Mouse (Mus musculus) gastrocnemius, postnatal 10 days (tissue): ENCODE measurements around the gene Muc16. TPM values are rescaled to one million over a fixed set of nuclear protein-coding genes. Genes with fewer than 3 reads are reported as not detected.

Experiments used
- DNase-seq: peaks from one replicate; pipeline ENCODE4 v3.0.0; 2021; ENCODE audit warnings: mixed read lengths
- long read RNA-seq, 2 experiments: library from polyadenylated mRNA; stranded (forward); transcript quantifications; one replicate each; pipeline ENCODE4 v2.0.0; 2021
- microRNA-seq, 2 experiments: library from miRNA; unstranded; fragments of <30 nt; microRNA quantifications; one replicate each; pipeline ENCODE4 v1.2.0; 2021
- total RNA-seq, 2 experiments: library from RNA; stranded (reverse); gene quantifications; 2 replicates each; pipeline ENCODE4 v1.2.3; 2021

The Muc16 gene
- under 1 TPM; 0.02 to 0.16 TPM for total RNA-seq
- long read RNA-seq, experiment 1, result 0 reads
- long read RNA-seq, experiment 2, result 0 reads

GRCm38 (mm10) chr9:18674480-18675154, at the start of gene Muc16:
Muc16 (minus strand) TSS chr9:18674530.
- no peak for DNase-seq

DNA sequence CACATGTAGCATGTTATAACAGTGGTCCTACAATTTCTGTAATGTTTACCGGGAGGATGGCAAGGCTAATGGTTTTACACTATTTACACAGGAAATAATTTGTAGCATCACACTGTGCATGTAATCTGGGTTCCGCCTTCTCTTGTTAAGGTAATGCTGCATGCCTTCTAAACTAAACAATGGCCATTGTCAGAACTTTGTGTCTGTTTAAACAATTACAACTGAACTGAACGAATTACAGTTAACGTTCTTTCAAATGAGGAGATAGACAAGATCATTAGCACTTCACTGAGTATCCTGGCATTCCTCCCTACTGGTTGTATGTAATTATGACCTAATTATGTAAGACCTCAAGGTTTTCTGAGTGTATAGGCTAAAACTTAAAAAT, 48.4 kb upstream of the Muc16 start:
- no peak for DNase-seq

GRCm38 (mm10) chr9:18721931-18722711, 47.8 kb upstream of the Muc16 start:
- DNase-seq, result no peak

GRCm38 (mm10) chr9:18721011-18721410, 46.7 kb upstream of the Muc16 start:
- no peak for DNase-seq

DNA sequence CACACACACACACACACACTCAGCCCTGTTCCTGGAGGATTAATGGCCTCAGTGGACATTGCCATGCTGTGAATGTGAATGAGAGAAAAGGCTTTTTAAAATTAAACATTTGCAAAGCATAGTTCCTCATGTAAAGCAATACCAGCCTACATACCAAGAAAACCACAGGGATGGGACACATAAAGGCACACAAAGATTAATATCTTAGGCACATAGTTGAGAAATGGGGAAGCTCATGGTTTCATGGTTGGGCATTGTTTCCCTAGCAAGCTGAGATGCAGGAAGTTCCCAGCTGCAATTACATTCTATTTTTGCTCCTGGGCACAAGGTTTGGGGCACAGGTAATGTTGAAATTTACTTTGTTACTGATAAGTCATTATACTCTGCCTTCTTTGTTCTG, 31.3 kb upstream of the Muc16 start:
- no peak for DNase-seq

GRCm38 (mm10) chr9:18598366-18598765, 76.0 kb downstream of the Muc16 start:
- no peak for DNase-seq

DNA sequence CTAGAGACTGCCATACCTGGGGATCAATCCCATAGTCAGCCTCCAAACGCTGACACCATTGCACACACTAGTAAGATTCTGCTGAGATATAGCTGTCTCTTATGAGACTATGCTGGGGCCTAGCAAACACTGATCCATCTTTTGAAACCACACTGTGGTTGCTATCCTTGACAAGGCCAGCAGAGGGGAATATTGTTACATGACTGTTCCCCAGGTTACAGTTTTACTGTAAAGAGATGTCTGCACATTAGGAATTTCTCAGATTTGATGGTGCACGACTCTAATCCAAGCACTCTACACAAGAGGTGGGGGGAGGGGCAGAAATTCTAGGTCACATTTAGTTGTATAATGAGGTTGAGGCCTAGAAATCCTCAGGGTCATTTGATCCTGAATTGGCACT, 166.2 kb downstream of the Muc16 start:
- DNase-seq, result no peak

DNA sequence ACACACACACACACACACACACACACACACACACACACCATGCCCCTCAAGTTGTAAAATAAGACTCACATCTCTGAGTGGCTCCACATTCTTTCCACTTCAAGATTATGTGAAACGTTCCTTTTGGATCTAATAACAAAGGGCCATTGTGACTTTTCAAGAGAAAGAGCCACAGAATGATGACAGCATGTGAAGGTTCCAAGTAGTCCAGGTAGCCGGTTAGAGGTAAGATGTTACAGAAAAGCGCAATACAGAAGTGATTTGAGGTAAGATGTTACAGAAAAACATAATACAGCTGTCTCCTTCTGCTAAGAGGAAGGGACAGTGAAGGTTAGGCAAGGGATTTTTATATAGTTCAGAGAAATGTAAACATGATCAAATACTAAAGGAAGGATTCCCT, 196.2 kb downstream of the Muc16 start, which contains the start of the genes Zfp558 and Mbd3l1:
TSS of gene Zfp558 (minus strand) at position 101 of the 400 bp plus-strand sequence.
TSS of gene Mbd3l1 (plus strand) at position 192 of the 400 bp plus-strand sequence.
- no peak for DNase-seq

DNA sequence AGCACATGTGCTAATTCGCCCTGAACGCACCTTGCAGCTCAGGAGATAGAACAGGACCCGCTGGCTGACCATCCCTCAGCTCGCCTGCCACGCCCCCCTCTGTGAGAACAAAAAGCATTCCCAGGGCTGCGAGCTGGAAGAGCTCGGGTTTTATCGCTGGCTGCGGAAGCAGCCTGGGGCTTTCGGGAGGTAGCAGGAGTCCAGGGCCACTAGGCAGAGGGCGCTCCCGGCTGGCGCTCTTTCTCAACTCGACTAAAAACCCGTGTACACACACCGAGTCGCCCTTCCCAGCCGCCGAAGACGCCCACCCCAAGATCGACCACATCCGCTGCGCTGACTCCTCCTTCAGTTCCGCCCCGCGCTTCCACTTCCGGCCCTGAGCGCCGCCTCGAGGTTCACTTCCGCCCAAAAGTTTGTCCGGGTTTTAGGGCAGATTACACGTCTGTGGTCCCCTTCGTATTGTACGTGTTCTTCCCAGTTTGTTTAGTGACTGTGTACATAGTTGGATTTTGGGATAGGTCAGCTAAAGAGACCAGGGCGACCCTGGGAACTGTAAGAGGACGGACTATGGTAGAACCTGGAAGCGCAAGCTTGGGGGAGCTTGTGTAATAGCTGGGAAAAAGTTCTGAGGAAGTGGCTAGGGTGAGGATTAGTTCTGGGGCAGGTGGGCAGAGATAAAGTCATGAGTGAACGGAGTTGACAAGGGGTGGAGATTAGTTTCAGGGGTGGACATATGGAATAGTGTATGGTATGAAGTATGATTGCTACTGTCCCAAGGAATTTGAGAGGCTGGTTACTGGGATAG, 200.8 kb downstream of the Muc16 start:
- DNase-seq, result peak; percentile 65

GRCm38 (mm10) chr9:18468005-18468404, 206.3 kb downstream of the Muc16 start:
- DNase-seq, result no peak

- DNase-seq, result no peak
These were observed 207.0 kb downstream of the Muc16 start for GRCm38 (mm10) chr9:18467350-18467749.

DNA sequence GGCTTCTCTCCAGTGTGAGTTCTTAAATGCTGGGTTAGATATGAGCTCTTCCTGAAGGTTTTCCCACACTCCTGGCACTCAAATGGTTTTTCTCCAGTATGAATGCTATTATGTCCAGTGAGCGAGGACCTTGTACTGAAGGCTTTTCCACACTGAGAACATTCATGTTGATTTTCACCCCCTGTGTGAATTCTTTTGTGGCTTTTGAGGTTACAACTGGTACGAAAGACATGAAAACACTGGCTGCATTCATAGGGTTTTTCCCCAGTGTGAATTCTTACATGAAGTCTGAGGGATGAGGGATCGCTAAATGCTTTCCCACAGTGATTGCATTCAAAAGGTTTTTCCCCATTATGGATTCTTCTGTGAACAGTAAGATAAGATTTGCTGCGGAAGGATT, 217.8 kb downstream of the Muc16 start:
- DNase-seq, result no peak

Small RNA genes lying within 50 kb of the gene (microRNA-seq; reads per million reads assigned to microRNA genes)
- gene Gm22854, result 0 reads per million in 2 experiments

Other genes with a start within 250 kb of the Muc16 start
- not detected for gene Mbd3l2, start 243.9 kb downstream of the Muc16 start, total RNA-seq
- gene Zfp558, start 196.3 kb downstream of the Muc16 start, total RNA-seq, result 1 to 10 TPM; 1.6 to 1.8 TPM
- not detected for gene Mbd3l1, start 196.2 kb downstream of the Muc16 start, total RNA-seq
- gene Olfr24, start 89.5 kb upstream of the Muc16 start, total RNA-seq, result not detected
- gene Olfr828, start 145.0 kb upstream of the Muc16 start, total RNA-seq, result not detected
- not detected for gene Olfr829, start 180.4 kb upstream of the Muc16 start, total RNA-seq
- not detected for gene Olfr830, start 200.2 kb upstream of the Muc16 start, total RNA-seq